Mouse (Mus musculus) left cerebral cortex, adult 18-20 months (tissue): Measurements from ENCODE around the gene Ttc16. TPM values are rescaled to one million over a fixed set of nuclear protein-coding genes. Genes with fewer than 3 reads are reported as not detected.

Experiments
- DNase-seq, 2 experiments: peaks; one replicate each; pipeline ENCODE4 v3.0.0; 2021 to 2022; ENCODE audit warnings: low spot score in 2 of 2, mixed read lengths in 1 of 2
- microRNA-seq, 2 experiments: library from miRNA; unstranded; fragments of <30 nt; microRNA quantifications; one replicate each; pipeline ENCODE4 v1.2.0; 2021
- total RNA-seq, 2 experiments: library from RNA; stranded (reverse); gene quantifications; 2 replicates each; pipeline ENCODE4 v1.2.3; 2021

Ttc16 gene
- total RNA-seq, 2 experiments from 2014 or later, result 0.88 to 1.0 TPM

GRCm38 (mm10) chr2:32720053-32720452 lies 55.4 kb downstream of the Ttc16 start:
- DNase-seq, result no peak

- no peak for DNase-seq
Observed at GRCm38 (mm10) chr2:32718761-32719160, 56.7 kb downstream of the Ttc16 start.

- no peak for DNase-seq
Observed at GRCm38 (mm10) chr2:32714987-32715425, 60.4 kb downstream of the Ttc16 start.

DNA sequence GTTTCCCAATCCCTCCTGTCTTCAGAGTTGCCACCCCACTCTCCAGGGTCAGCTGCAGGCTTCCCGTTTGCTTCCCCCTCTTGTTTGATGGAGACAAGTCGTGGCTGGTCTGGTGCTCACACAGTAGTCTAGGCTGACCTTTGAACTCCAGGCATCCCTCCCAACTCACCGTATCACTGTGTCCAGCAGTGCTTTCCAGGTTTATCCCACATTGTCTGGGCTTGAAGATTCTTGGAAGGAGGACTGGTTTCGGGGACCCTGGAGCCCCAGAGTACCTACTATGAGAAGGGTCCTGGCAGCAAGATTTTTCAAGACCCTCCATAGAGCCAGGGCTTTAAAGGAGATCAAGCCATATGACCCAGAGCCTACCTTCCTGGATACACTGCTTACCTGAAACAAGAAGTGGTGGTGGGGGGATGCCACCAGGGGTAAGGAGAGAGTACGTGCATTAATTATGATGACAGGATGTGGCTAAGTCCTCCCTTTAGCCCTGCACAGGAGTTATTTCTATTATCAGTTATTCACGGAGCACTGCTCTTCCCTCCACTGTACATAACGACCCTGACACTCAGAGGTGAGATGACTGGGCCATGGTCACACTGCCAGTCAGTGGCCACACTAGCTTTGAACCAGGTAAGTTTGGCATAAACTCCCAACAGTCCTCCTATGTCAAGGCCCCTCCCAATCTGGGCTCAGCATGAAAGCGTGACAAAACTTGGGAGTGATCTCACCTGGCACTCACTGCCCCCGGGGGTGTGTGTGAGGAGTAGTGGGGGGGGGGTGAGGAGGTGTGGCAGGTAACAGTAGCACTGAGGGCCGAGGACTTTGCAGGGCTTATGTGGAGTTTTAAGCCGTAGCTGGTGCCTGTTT lies 61.1 kb downstream of the Ttc16 start:
- DNase-seq, result no peak

GRCm38 (mm10) chr2:32712934-32713817 lies 62.3 kb downstream of the Ttc16 start, which contains the start of gene Cdk9:
TSS of gene Cdk9 (minus strand) at chr2:32713076.
- DNase-seq, result peak; percentile 90 to 93

DNA sequence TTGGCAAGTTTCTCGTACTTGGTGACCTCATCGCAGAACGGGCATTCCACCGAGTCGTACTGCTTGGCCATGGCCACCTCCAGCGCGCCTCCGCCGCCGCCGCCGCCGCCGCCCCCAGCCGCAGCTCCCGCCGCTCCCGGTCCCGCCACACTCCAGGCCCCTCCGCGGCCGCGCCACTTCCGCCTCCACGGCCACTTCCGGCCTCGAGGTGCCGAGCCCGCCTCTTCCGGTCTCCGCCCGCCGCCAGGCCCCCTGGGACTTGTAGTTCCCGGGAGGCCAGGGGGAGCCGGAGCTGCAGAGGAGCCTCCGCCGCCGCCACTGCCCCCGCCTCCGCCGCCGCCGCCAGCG lies 62.9 kb downstream of the Ttc16 start:
- peak; percentile 94 to 96 for DNase-seq

- peak; percentile 38 to 45 for DNase-seq
Observed at GRCm38 (mm10) chr2:32712108-32712551, 63.3 kb downstream of the Ttc16 start.

- no peak for DNase-seq
Observed at GRCm38 (mm10) chr2:32711301-32712056, 64.0 kb downstream of the Ttc16 start.

DNA sequence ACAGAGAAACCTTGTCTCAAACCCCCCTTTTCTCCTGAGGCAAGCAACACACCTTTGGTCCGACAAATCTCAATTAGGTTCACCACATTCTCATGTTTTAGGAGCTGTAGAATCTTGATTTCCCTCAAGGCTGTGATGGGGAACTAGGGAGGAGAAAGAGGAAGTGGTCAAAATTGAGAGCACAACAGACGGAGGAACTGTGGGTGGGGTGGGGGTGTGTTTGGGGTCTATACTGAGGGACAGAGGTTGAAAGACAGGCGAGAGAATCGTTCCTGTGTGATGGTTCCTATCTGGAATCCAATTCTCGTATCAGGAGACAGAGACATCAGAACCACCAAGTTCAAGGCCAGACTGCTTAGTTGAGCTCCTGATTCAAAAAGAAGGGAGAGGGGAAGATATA lies 65.0 kb downstream of the Ttc16 start:
- no peak for DNase-seq

DNA sequence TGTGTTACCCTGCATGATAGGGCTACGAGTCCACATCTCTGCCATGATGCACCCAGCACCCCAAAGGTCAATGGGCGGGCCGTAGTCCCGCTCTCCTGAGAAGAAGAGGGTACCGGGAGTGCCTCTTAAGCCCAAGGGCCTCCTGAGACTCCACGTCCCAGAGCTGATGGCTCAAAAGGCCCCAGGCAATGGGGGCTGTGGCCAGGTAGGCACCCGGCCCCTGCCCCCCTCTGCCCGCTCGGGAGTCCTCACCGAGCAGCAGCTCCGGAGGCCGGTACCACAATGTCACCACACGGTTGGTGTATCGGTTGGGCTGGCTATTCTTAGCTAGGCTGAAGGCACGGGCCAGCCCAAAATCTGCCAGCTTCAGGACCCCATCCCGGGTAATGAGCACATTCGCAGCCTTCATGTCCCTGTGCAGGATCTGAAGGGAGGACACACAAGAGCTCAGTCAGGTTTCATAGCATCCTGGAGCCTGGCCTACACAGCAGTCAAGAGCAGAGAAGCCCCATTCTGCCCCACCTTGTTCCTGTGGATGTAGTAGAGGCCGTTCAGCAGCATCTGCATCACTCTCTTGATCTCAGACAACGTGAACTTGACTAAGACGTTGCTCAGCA lies 65.8 kb downstream of the Ttc16 start:
- DNase-seq, result no peak

DNA sequence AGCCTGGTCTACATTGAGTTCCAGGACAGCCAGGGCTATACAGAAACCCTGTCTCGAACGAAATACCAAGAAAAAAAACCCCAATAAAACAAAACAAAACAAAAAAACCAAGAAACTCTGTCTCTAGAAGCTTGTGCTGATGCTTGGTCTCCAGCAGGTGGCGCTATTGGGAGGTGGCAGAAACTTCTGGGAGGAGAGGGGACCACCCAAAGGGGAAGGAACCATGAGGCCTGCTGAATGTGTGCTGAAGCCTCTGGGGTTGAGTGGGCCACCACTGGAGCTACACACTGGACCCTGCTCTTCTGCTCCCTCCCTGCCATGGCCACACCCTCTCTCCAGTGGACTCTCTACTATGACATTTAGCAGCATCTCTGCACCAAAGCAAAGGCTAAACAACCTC lies 66.8 kb downstream of the Ttc16 start:
- DNase-seq, result peak in 1 of 2 experiments; percentile 57

Small RNA genes within 50 kb of the gene (microRNA-seq; reads per million reads assigned to microRNA genes)
- gene Mir2861, result 0.21 to 0.25 reads per million in 2 experiments
- 0 reads per million in 2 experiments for gene Mir3960

Other genes starting within 250 kb of the Ttc16 start
- gene Fam102a, start 240.3 kb downstream of the Ttc16 start, total RNA-seq, result 10 to 100 TPM; 67.3 to 68.4 TPM
- gene Dpm2, start 204.8 kb downstream of the Ttc16 start, total RNA-seq, result 10 to 100 TPM; 71.4 to 77.1 TPM
- gene Pip5kl1, start 200.8 kb downstream of the Ttc16 start, total RNA-seq, result 10 to 100 TPM in 1 of 2 experiments, 1 to 10 TPM in 1; 8.6 to 10.3 TPM
- gene 9430097D07Rik, start 199.9 kb downstream of the Ttc16 start, total RNA-seq, result under 1 TPM; 0.79 to 0.82 TPM
- gene St6galnac4, start 188.5 kb downstream of the Ttc16 start, total RNA-seq, result 10 to 100 TPM; 40.6 TPM
- gene St6galnac6, start 175.9 kb downstream of the Ttc16 start, total RNA-seq, result 100 to 1,000 TPM; 113 to 130 TPM
- 100 to 1,000 TPM; 151 to 160 TPM for gene Ak1, start 153.9 kb downstream of the Ttc16 start, total RNA-seq
- gene Eng, start 129.0 kb downstream of the Ttc16 start, total RNA-seq, result 10 to 100 TPM; 18.4 to 19.9 TPM
- 1 to 10 TPM; 7.6 to 9.0 TPM for gene Fpgs, start 71.5 kb downstream of the Ttc16 start, total RNA-seq
- 100 to 1,000 TPM; 128 to 133 TPM for gene Cdk9, start 62.6 kb downstream of the Ttc16 start, total RNA-seq
- 10 to 100 TPM; 27.9 to 35.5 TPM for gene Sh2d3c, start 54.6 kb downstream of the Ttc16 start, total RNA-seq
- 1 to 10 TPM; 2.2 to 2.8 TPM for gene 6330409D20Rik, start 34.6 kb downstream of the Ttc16 start, total RNA-seq
- 10 to 100 TPM; 28.7 to 34.3 TPM for gene Tor2a, start 18.4 kb downstream of the Ttc16 start, total RNA-seq
- 10 to 100 TPM in 1 of 2 experiments, 1 to 10 TPM in 1; 8.1 to 10.2 TPM for gene Ptrh1, start 153 bp upstream of the Ttc16 start, total RNA-seq
- gene Cfap157, start 8.8 kb upstream of the Ttc16 start, total RNA-seq, result under 1 TPM; 0.28 to 0.33 TPM
- 1,000 to 10,000 TPM in 1 of 2 experiments, 100 to 1,000 TPM in 1; 951 to 1,006 TPM for gene Stxbp1, start 71.6 kb upstream of the Ttc16 start, total RNA-seq
- gene Fam129b, start 100.5 kb upstream of the Ttc16 start, total RNA-seq, result 10 to 100 TPM; 29.6 to 35.3 TPM
- 100 to 1,000 TPM; 114 to 120 TPM for gene Rpl12, start 185.9 kb upstream of the Ttc16 start, total RNA-seq
- gene Lrsam1, start 186.0 kb upstream of the Ttc16 start, total RNA-seq, result 10 to 100 TPM; 38.7 to 44.6 TPM
- gene Slc2a8, start 206.4 kb upstream of the Ttc16 start, total RNA-seq, result 10 to 100 TPM; 24.0 to 26.1 TPM